Mouse (Mus musculus): ENCODE results near the gene Dazl. TPM values are rescaled to one million over a fixed set of nuclear protein-coding genes. Genes with fewer than 3 reads are reported as not detected.

Dazl gene
- polyA plus RNA-seq (2015; fragmentation: Nextera tagmentation; extraction: Ambion mirVana): 0.17 and 0.25 TPM in 2 replicates

GRCm38 (mm10) chr17:50293241-50293731, at the start of gene Dazl:
Gene Dazl, minus strand, starts transcription at chr17:50293636.

Other genes with a start within 250 kb of the Dazl start
- gene Rftn1, start 103.0 kb downstream of the Dazl start, polyA plus RNA-seq (2015; fragmentation: Nextera tagmentation; extraction: Ambion mirVana): 10.5 and 13.5 TPM in 2 replicates
- gene Plcl2, start 215.8 kb upstream of the Dazl start, polyA plus RNA-seq (2015; fragmentation: Nextera tagmentation; extraction: Ambion mirVana): 5.1 and 6.1 TPM in 2 replicates